Mouse (Mus musculus) stomach, embryonic 16.5 days (tissue): Measurements from ENCODE around the gene Fem1b. TPM values are rescaled to one million over a fixed set of nuclear protein-coding genes. Genes with fewer than 3 reads are reported as not detected.
A peak's percentile ranks its signal among the peaks of the same experiment; 100 is the strongest.
"Not testable (repeated sequence)": the region's sequence is repeated elsewhere in the genome, so short reads cannot be mapped to it uniquely, and the experiment has no call there.

Experiments used
- ATAC-seq: fragments of 200-750 bp; cut with Nextera tagmentation; 2 replicates; pipeline ENCODE4 v1.8.0; 2017; ENCODE audit warnings: moderate number of reproducible peaks, moderate TSS enrichment; ENCODE audit not compliant: insufficient read depth, low FRiP score
- H3K27ac ChIP-seq: fragments of 300-500 bp; sonication (generic); 2 replicates; pipeline ENCODE4 v1.5.1; 2014; ENCODE audit warnings: low read length
- H3K27me3 ChIP-seq: fragments of 300-500 bp; sonication (generic); 2 replicates; pipeline ENCODE4 v1.6.1; 2014; ENCODE audit warnings: low read length, control low read depth, mixed read lengths; ENCODE audit not compliant: control insufficient read depth, insufficient read depth
- H3K36me3 ChIP-seq: fragments of 300-500 bp; sonication (generic); 2 replicates; pipeline ENCODE4 v1.6.1; 2014; ENCODE audit warnings: low read length; ENCODE audit not compliant: control insufficient read depth, insufficient read depth
- H3K4me1 ChIP-seq: fragments of 300-500 bp; sonication (generic); 2 replicates; pipeline ENCODE4 v1.6.1; 2014; ENCODE audit warnings: low read length, control low read depth, mixed read lengths; ENCODE audit not compliant: control insufficient read depth, insufficient read depth
- H3K4me2 ChIP-seq: fragments of 300-500 bp; sonication (generic); 2 replicates; pipeline ENCODE4 v1.6.1; 2014; ENCODE audit warnings: low read depth, low read length, mixed read lengths
- H3K4me3 ChIP-seq: fragments of 300-500 bp; sonication (generic); replicated peaks from 2 replicates; pipeline ENCODE4 v1.5.1; 2014; ENCODE audit warnings: mild to moderate bottlenecking, low read length
- H3K9ac ChIP-seq: fragments of 300-500 bp; sonication (generic); 2 replicates; pipeline ENCODE4 v1.6.1; 2014; ENCODE audit warnings: low read length
- H3K9me3 ChIP-seq: fragments of 300-500 bp; sonication (generic); replicated peaks from 2 replicates; pipeline ENCODE4 v1.6.1; 2016; ENCODE audit warnings: low read length, control low read depth; ENCODE audit not compliant: control insufficient read depth
- WGBS: fragments of 180-500 bp; shearing (Covaris S2); extraction: QIAGEN DNeasy Blood & Tissue Kit; methylation state at CpG from one replicate; pipeline ENCODE4 v1.1.7; 2014; 5-methylcytosine and 5-hydroxymethylcytosine counted together
- polyA plus RNA-seq: library from polyadenylated mRNA; unstranded; fragments of >200 nt; fragmentation: Nextera tagmentation; extraction: Ambion mirVana; gene quantifications from 2 replicates; pipeline ENCODE4 v1.2.1, GENCODE M21; 2015

Fem1b gene
- polyA plus RNA-seq, 1 experiment from 2014 or later = 16.0 TPM

- not testable (repeated sequence) for H3K9ac ChIP-seq, H3K4me3 ChIP-seq, H3K4me2 ChIP-seq, H3K9me3 ChIP-seq, H3K27me3 ChIP-seq, ATAC-seq, H3K27ac ChIP-seq, H3K4me1 ChIP-seq
- 86% methylated on average over 2 of the region's 2 CpGs for WGBS
- H3K36me3 ChIP-seq = peaks cover 13% of the 10 kb centered on the region
Observed at GRCm38 (mm10) chr9:62799218-62799617, 12.5 kb downstream of the Fem1b start.

- no peak for ATAC-seq
- Histone ChIP-seq H3K4me3 (no peak overlapping the region), H3K9me3 (no peaks in the 10 kb centered on the region), H3K27ac (no peak overlapping the region), H3K4me2 (no peak overlapping the region), H3K4me1 (no peaks in the 10 kb centered on the region), H3K36me3 (no peaks in the 10 kb centered on the region), H3K9ac (no peak overlapping the region), H3K27me3 (no peaks in the 10 kb centered on the region)
- WGBS = 90% methylated on average over 12 of the region's 12 CpGs
Observed at GRCm38 (mm10) chr9:62789856-62790255, 21.9 kb downstream of the Fem1b start.

- H3K4me2 ChIP-seq = no peak overlapping the region
- no peak overlapping the region for H3K9ac ChIP-seq
- H3K27ac ChIP-seq = no peak overlapping the region
- ATAC-seq = no peak
- no peaks in the 10 kb centered on the region for H3K27me3 ChIP-seq
- H3K9me3 ChIP-seq = no peaks in the 10 kb centered on the region
- no peak overlapping the region for H3K4me3 ChIP-seq
- WGBS = 75% methylated on average over 5 of the region's 5 CpGs
- H3K36me3 ChIP-seq = no peaks in the 10 kb centered on the region
- H3K4me1 ChIP-seq = 0 out of 2 replicates have a peak, but pooled peaks cover 5% of the 10 kb centered on the region
Observed at GRCm38 (mm10) chr9:62786721-62787120, 25.0 kb downstream of the Fem1b start.

GRCm38 (mm10) chr9:62784233-62784632 lies 27.5 kb downstream of the Fem1b start:
- no peaks in the 10 kb centered on the region for H3K36me3 ChIP-seq
- no peaks in the 10 kb centered on the region for H3K9me3 ChIP-seq
- H3K27me3 ChIP-seq = no peaks in the 10 kb centered on the region
- ATAC-seq = no peak
- H3K4me1 ChIP-seq = 0 out of 2 replicates have a peak, but pooled peaks cover 5% of the 10 kb centered on the region
- H3K4me2 ChIP-seq = no peak overlapping the region
- no peak overlapping the region for H3K9ac ChIP-seq
- H3K27ac ChIP-seq = no peak overlapping the region
- 93% methylated on average over 2 of the region's 2 CpGs for WGBS
- no peak overlapping the region for H3K4me3 ChIP-seq

GRCm38 (mm10) chr9:62782976-62783781 lies 28.6 kb downstream of the Fem1b start:
- H3K9me3 ChIP-seq = no peaks in the 10 kb centered on the region
- 0 out of 2 replicates have a peak, but pooled peaks cover 5% of the 10 kb centered on the region for H3K4me1 ChIP-seq
- no peak overlapping the region for H3K9ac ChIP-seq
- no peak overlapping the region for H3K4me3 ChIP-seq
- H3K36me3 ChIP-seq = no peaks in the 10 kb centered on the region
- H3K4me2 ChIP-seq = no peak overlapping the region
- no peaks in the 10 kb centered on the region for H3K27me3 ChIP-seq
- 46% methylated on average over 16 of the region's 16 CpGs for WGBS
- H3K27ac ChIP-seq = no peak overlapping the region
- no peak for ATAC-seq

- ATAC-seq = no peak
- whole genome bisulfite sequencing = 65% methylated on average over 3 of the region's 3 CpGs
- H3K4me1 ChIP-seq = 0 out of 2 replicates have a peak, but pooled peaks cover 5% of the 10 kb centered on the region
- H3K4me3 ChIP-seq = no peak overlapping the region
- H3K9me3 ChIP-seq = no peaks in the 10 kb centered on the region
- H3K36me3 ChIP-seq = no peaks in the 10 kb centered on the region
- no peaks in the 10 kb centered on the region for H3K27me3 ChIP-seq
- no peak overlapping the region for H3K9ac ChIP-seq
- H3K4me2 ChIP-seq = no peak overlapping the region
- no peak overlapping the region for H3K27ac ChIP-seq
Observed at GRCm38 (mm10) chr9:62781965-62782364, 29.8 kb downstream of the Fem1b start.

- ATAC-seq = no peak
- H3K4me1 ChIP-seq = 0 out of 2 replicates have a peak, but pooled peaks cover 5% of the 10 kb centered on the region
- no peak overlapping the region for H3K9ac ChIP-seq
- no peak overlapping the region for H3K4me2 ChIP-seq
- no peaks in the 10 kb centered on the region for H3K9me3 ChIP-seq
- H3K36me3 ChIP-seq = no peaks in the 10 kb centered on the region
- no peak overlapping the region for H3K27ac ChIP-seq
- WGBS = 70% methylated on average over 9 of the region's 9 CpGs
- no peak overlapping the region for H3K4me3 ChIP-seq
- H3K27me3 ChIP-seq = no peaks in the 10 kb centered on the region
Observed at GRCm38 (mm10) chr9:62778721-62779120, 33.0 kb downstream of the Fem1b start.

- no peaks in the 10 kb centered on the region for H3K4me1 ChIP-seq
- peak; percentile 63; the same call in 1 of the 2 replicates for ATAC-seq
- H3K36me3 ChIP-seq = no peaks in the 10 kb centered on the region
- H3K9ac ChIP-seq = no peak overlapping the region
- H3K27me3 ChIP-seq = no peaks in the 10 kb centered on the region
- H3K27ac ChIP-seq = no peak overlapping the region
- no peak overlapping the region for H3K4me2 ChIP-seq
- WGBS = 3% methylated on average over 5 of the region's 5 CpGs
- H3K9me3 ChIP-seq = no peaks in the 10 kb centered on the region
- H3K4me3 ChIP-seq = no peak overlapping the region
Observed at GRCm38 (mm10) chr9:62777461-62777860, 34.3 kb downstream of the Fem1b start.

- no peak overlapping the region for H3K4me2 ChIP-seq
- no peaks in the 10 kb centered on the region for H3K36me3 ChIP-seq
- 27% methylated on average over 4 of the region's 4 CpGs for WGBS
- H3K9ac ChIP-seq = no peak overlapping the region
- H3K27ac ChIP-seq = no peak overlapping the region
- no peaks in the 10 kb centered on the region for H3K4me1 ChIP-seq
- H3K27me3 ChIP-seq = no peaks in the 10 kb centered on the region
- no peak overlapping the region for H3K4me3 ChIP-seq
- no peaks in the 10 kb centered on the region for H3K9me3 ChIP-seq
- ATAC-seq = no peak
Observed at GRCm38 (mm10) chr9:62775464-62775863, 36.3 kb downstream of the Fem1b start.
